Mouse (Mus musculus) heart, postnatal 25 days (tissue): ENCODE results near the gene Lrch3. TPM values are rescaled to one million over a fixed set of nuclear protein-coding genes. Genes with fewer than 3 reads are reported as not detected.

Experiments used
- DNase-seq: peaks from one replicate; pipeline ENCODE4 v3.0.0; 2022; ENCODE audit warnings: low spot score
- intact Hi-C: fragments of 180-260 bp; cut with DNase I; formaldehyde crosslinking; loops from one replicate; pipeline ENCODE4 v1.15.1; 2025
- total RNA-seq, 2 experiments: library from RNA; stranded (reverse); gene quantifications; 2 replicates each; pipeline ENCODE4 v1.2.3; 2021

The Lrch3 gene
- total RNA-seq, 2 experiments from 2014 or later: 25.9 to 27.2 TPM

- intact Hi-C loops: no loop called here
- no peak for DNase-seq
These were observed 40.4 kb downstream of the Lrch3 start for GRCm38 (mm10) chr16:32954304-32954703.

- intact Hi-C loops: no loop called here
- no peak for DNase-seq
These were observed 43.0 kb downstream of the Lrch3 start for GRCm38 (mm10) chr16:32956889-32957288.

- intact Hi-C loops: loop anchor here (5.0 kb wide), 1 partner anchor 65 kb away; no protein-coding TSS in a partner anchor
These were observed 58.6 kb downstream of the Lrch3 start for GRCm38 (mm10) chr16:32972535-32972934.

GRCm38 (mm10) chr16:32973047-32973446, 59.1 kb downstream of the Lrch3 start:
- no peak for DNase-seq
- intact Hi-C loops: loop anchor here (5.0 kb wide), 1 partner anchor 66 kb away; no protein-coding TSS in a partner anchor

More at GRCm38 (mm10) chr16:32972535-32972934, 58.6 kb downstream of the Lrch3 start:
- no peak for DNase-seq

GRCm38 (mm10) chr16:32980227-32980626, 66.3 kb downstream of the Lrch3 start:
- intact Hi-C loops: no loop called here
- no peak for DNase-seq

- DNase-seq: no peak
- intact Hi-C loops: no loop called here
These were observed 67.5 kb downstream of the Lrch3 start for GRCm38 (mm10) chr16:32981405-32981804.

GRCm38 (mm10) chr16:32984631-32985030, 70.7 kb downstream of the Lrch3 start:
- intact Hi-C loops: no loop called here
- no peak for DNase-seq

GRCm38 (mm10) chr16:32992158-32992557, 78.3 kb downstream of the Lrch3 start:
- DNase-seq: no peak
- intact Hi-C loops: no loop called here

- intact Hi-C loops: no loop called here
- no peak for DNase-seq
These were observed 91.3 kb downstream of the Lrch3 start for GRCm38 (mm10) chr16:33005216-33005615.

GRCm38 (mm10) chr16:33006888-33007287, 93.0 kb downstream of the Lrch3 start:
- no peak for DNase-seq
- intact Hi-C loops: no loop called here

- intact Hi-C loops: no loop called here
- DNase-seq: no peak
These were observed 93.5 kb downstream of the Lrch3 start for GRCm38 (mm10) chr16:33007436-33007835.

- intact Hi-C loops: no loop called here
These were observed 96.3 kb downstream of the Lrch3 start for GRCm38 (mm10) chr16:33010166-33010565.

GRCm38 (mm10) chr16:33013801-33014200, 99.9 kb downstream of the Lrch3 start:
- intact Hi-C loops: no loop called here
- no peak for DNase-seq

More at GRCm38 (mm10) chr16:33010166-33010565, 96.3 kb downstream of the Lrch3 start:
- DNase-seq: no peak

GRCm38 (mm10) chr16:33014921-33015320, 101.0 kb downstream of the Lrch3 start:
- no peak for DNase-seq
- intact Hi-C loops: no loop called here

GRCm38 (mm10) chr16:33015396-33015907, 101.6 kb downstream of the Lrch3 start:
- intact Hi-C loops: no loop called here
- DNase-seq: no peak

- DNase-seq: no peak
- intact Hi-C loops: no loop called here
These were observed 102.1 kb downstream of the Lrch3 start for GRCm38 (mm10) chr16:33015986-33016385.

GRCm38 (mm10) chr16:33017677-33018349, 103.9 kb downstream of the Lrch3 start:
- intact Hi-C loops: no loop called here
- no peak for DNase-seq

GRCm38 (mm10) chr16:33019117-33019770, 105.3 kb downstream of the Lrch3 start:
- no peak for DNase-seq
- intact Hi-C loops: no loop called here

- intact Hi-C loops: loop anchor here (5.0 kb wide), 2 partner anchors 131 to 209 kb away; partner anchors contain the start of gene Smbd1
These were observed 107.5 kb downstream of the Lrch3 start for GRCm38 (mm10) chr16:33021381-33021780.

GRCm38 (mm10) chr16:33023750-33024149, 109.8 kb downstream of the Lrch3 start:
- DNase-seq: peak; percentile 51
- intact Hi-C loops: loop anchor here (5.0 kb wide), 2 partner anchors 129 to 211 kb away; partner anchors contain the start of gene Smbd1

More at GRCm38 (mm10) chr16:33021381-33021780, 107.5 kb downstream of the Lrch3 start:
- DNase-seq: no peak
